Mouse (Mus musculus): ENCODE results near the gene Fbxw11. TPM values are rescaled to one million over a fixed set of nuclear protein-coding genes. Genes with fewer than 3 reads are reported as not detected.

Gene Fbxw11
- polyA plus RNA-seq, 1 experiment from 2014 or later: 95.2 TPM

DNA sequence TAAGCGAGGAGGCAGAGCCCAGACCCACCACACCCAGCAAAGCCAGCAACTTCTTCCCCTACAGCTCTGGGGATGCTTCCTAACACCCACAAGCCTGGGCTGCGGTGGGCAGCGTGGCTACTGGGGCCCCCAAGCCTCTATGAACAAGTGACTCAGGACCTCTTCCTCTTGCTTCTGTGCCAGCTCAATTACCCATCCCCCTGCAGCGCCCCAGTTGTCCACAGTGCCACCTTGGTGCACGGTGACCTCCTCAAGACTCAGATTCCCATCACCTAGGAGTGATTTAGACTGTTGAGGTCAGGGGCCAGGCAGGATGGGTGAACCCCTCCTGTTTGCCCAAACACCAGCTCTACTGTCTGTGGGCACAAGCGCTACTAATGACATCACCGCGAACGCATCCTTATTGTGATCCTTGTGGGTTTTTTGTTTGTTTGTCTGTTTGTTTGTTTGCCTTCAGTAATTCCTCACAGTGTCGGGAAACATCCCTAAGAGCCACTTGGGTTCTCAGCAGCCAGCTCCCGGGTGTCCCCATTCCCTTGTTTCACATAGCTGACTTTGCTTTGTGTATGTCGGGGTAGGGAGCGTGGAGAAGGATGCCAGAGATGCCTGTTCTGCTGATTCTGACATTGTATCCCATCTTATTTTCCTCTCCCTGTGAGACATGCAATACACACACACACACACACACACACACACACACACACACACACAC lies 19.9 kb upstream of the Fbxw11 start:
- Histone ChIP-seq H3K36me3 (ENCODE audit: insufficient read depth, low read length) (no peaks in the 10 kb centered on the region), H3K4me2 (replicated peaks; ENCODE audit: low read depth, low read length) (no peak overlapping the region), H3K4me1 (ENCODE audit: insufficient read depth, low read length) (peaks cover 9% of the 10 kb centered on the region), H3K4me3 (ENCODE audit: low read length) (no peak overlapping the region), H3K9me3 (ENCODE audit: low read length) (no peaks in the 10 kb centered on the region), H3K9ac (replicated peaks; ENCODE audit: low read length) (no peak overlapping the region), H3K27me3 (ENCODE audit: insufficient read depth, low read length) (no peaks in the 10 kb centered on the region), H3K27ac (ENCODE audit: low read length) (no peak overlapping the region)
- 81% methylated on average over 13 of the region's 13 CpGs for WGBS
- ATAC-seq (ENCODE audit: low FRiP score, low TSS enrichment): no peak

DNA sequence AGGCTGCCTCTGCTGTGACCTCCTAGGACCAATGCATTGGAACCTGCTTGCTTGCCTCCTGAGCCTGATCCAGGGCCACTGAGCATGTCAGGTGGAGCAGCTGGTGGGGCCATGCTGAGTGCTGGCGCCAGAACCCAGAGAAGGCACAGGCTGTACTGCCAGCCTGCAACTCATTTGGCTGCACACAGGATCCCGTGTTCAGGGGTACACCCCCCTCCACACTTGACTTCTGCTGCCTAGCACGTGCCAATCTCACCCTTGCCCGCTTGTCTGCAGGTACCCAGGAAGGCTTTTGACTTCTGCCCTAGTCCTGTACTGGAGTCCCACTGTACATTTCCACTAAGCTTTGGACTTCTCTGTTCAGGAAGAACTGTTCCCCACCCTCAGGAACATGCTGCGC lies 19.3 kb upstream of the Fbxw11 start:
- H3K9ac ChIP-seq (replicated peaks; ENCODE audit: low read length): no peak overlapping the region
- no peaks in the 10 kb centered on the region for H3K27me3 ChIP-seq (ENCODE audit: insufficient read depth, low read length)
- H3K4me1 ChIP-seq (ENCODE audit: insufficient read depth, low read length): peaks cover 9% of the 10 kb centered on the region
- H3K27ac ChIP-seq (ENCODE audit: low read length): no peak overlapping the region
- H3K4me3 ChIP-seq (ENCODE audit: low read length): no peak overlapping the region
- H3K4me2 ChIP-seq (replicated peaks; ENCODE audit: low read depth, low read length): no peak overlapping the region
- H3K36me3 ChIP-seq (ENCODE audit: insufficient read depth, low read length): no peaks in the 10 kb centered on the region
- ATAC-seq (ENCODE audit: low FRiP score, low TSS enrichment): no peak
- 91% methylated on average over 5 of the region's 5 CpGs for WGBS
- no peaks in the 10 kb centered on the region for H3K9me3 ChIP-seq (ENCODE audit: low read length)

DNA sequence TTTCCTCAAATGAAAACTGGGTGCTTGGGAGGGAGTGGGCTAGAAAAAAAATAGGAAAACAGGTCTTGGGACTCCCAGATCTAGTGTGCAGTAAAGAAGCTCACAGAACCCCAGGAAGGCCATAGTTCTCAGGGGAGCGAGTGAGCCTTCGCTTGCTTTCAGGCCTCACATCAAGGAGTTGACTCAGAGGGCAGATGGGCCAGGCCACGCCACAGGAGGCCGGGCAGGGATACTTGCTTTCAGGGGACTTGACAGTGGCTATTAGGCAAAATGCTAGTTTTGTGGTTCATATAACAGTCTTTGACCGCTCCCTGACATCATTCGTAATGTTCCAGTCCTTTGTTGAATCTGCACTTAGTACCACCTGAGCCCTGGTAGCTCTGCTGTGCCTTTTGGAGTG lies 18.6 kb upstream of the Fbxw11 start:
- Histone ChIP-seq H3K9ac (replicated peaks; ENCODE audit: low read length) (no peak overlapping the region), H3K36me3 (ENCODE audit: insufficient read depth, low read length) (no peaks in the 10 kb centered on the region), H3K4me2 (replicated peaks; ENCODE audit: low read depth, low read length) (no peak overlapping the region), H3K9me3 (ENCODE audit: low read length) (no peaks in the 10 kb centered on the region), H3K27me3 (ENCODE audit: insufficient read depth, low read length) (no peaks in the 10 kb centered on the region), H3K4me3 (ENCODE audit: low read length) (no peak overlapping the region), H3K4me1 (ENCODE audit: insufficient read depth, low read length) (peaks cover 9% of the 10 kb centered on the region), H3K27ac (ENCODE audit: low read length) (no peak overlapping the region)
- no peak for ATAC-seq (ENCODE audit: low FRiP score, low TSS enrichment)
- WGBS: 81% methylated on average over 6 of the region's 6 CpGs

DNA sequence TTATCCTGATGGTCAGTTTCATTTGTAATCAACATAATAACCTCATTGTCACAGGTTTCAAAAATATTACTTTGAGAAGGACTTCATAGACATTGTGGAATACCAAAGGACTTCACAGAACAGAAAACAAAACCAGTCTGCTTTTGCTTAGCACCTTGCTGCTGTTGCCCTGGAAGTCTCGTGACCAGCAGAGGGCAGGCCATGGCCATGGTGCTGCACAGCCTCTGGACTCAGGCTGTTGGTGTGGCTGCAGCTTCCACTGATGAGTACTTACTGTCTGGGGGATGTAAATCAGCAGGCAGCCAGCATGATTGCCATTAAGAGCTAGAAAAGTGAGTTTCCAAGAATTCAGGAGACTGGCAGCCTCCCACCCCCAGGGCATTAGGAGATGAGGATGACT lies 16.8 kb upstream of the Fbxw11 start:
- H3K27me3 ChIP-seq (ENCODE audit: insufficient read depth, low read length): no peaks in the 10 kb centered on the region
- ATAC-seq (ENCODE audit: low FRiP score, low TSS enrichment): no peak
- H3K9me3 ChIP-seq (ENCODE audit: low read length): no peaks in the 10 kb centered on the region
- H3K36me3 ChIP-seq (ENCODE audit: insufficient read depth, low read length): no peaks in the 10 kb centered on the region
- H3K4me1 ChIP-seq (ENCODE audit: insufficient read depth, low read length): no peaks in the 10 kb centered on the region
- no peak overlapping the region for H3K9ac ChIP-seq (replicated peaks; ENCODE audit: low read length)
- no peak overlapping the region for H3K27ac ChIP-seq (ENCODE audit: low read length)
- no peak overlapping the region for H3K4me2 ChIP-seq (replicated peaks; ENCODE audit: low read depth, low read length)
- 43% methylated on average over 1 of the region's 1 CpGs for WGBS
- no peak overlapping the region for H3K4me3 ChIP-seq (ENCODE audit: low read length)

DNA sequence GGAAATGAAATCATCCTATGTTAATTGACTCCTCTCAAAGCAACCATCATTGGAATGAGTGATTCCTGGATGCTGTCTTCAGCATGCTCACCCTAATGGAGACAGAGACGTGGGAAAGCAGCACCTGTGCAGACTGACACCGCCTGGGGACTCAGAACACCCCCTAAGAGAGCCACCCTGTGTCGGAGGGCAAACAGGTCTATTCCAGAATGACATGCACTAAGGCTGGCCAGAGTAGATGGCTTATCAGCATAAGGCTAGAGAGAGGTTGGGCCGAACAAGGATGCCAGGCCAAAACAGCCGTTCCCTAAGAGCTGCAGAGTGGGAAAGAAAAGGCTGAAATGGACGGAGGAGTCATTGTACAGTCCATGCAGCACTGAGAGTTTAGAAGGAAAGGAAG lies 16.4 kb upstream of the Fbxw11 start:
- H3K9ac ChIP-seq (replicated peaks; ENCODE audit: low read length): no peak overlapping the region
- no peak for ATAC-seq (ENCODE audit: low FRiP score, low TSS enrichment)
- no peak overlapping the region for H3K27ac ChIP-seq (ENCODE audit: low read length)
- no peaks in the 10 kb centered on the region for H3K9me3 ChIP-seq (ENCODE audit: low read length)
- no peak overlapping the region for H3K4me3 ChIP-seq (ENCODE audit: low read length)
- no peak overlapping the region for H3K4me2 ChIP-seq (replicated peaks; ENCODE audit: low read depth, low read length)
- H3K36me3 ChIP-seq (ENCODE audit: insufficient read depth, low read length): no peaks in the 10 kb centered on the region
- H3K27me3 ChIP-seq (ENCODE audit: insufficient read depth, low read length): no peaks in the 10 kb centered on the region
- H3K4me1 ChIP-seq (ENCODE audit: insufficient read depth, low read length): no peaks in the 10 kb centered on the region
- 79% methylated on average over 6 of the region's 6 CpGs for WGBS

DNA sequence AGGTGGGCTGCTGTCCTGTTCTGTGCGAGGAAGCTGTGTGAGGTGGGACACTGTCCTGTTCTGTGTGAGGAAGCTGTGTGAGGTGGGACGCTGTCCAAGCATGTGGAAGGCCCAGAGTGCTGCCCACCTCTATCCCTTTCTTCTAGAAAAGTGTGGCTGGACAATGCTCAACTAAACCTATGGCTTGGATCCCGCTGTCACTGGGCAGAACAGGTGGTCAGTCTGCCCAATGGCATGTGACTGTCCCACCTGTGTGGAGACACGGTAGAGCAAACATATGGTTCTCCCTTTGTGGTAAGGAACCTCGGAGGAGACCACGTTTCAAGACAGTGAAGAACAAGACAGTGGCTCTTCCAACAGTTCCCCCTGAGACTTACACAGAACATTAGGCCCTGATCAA lies 14.6 kb upstream of the Fbxw11 start:
- Histone ChIP-seq H3K27ac (ENCODE audit: low read length) (no peak overlapping the region), H3K4me2 (replicated peaks; ENCODE audit: low read depth, low read length) (no peak overlapping the region), H3K9ac (replicated peaks; ENCODE audit: low read length) (no peak overlapping the region), H3K36me3 (ENCODE audit: insufficient read depth, low read length) (no peaks in the 10 kb centered on the region), H3K4me1 (ENCODE audit: insufficient read depth, low read length) (no peaks in the 10 kb centered on the region), H3K9me3 (ENCODE audit: low read length) (no peaks in the 10 kb centered on the region), H3K4me3 (ENCODE audit: low read length) (no peak overlapping the region), H3K27me3 (ENCODE audit: insufficient read depth, low read length) (no peaks in the 10 kb centered on the region)
- no peak for ATAC-seq (ENCODE audit: low FRiP score, low TSS enrichment)
- WGBS: 84% methylated on average over 6 of the region's 6 CpGs

DNA sequence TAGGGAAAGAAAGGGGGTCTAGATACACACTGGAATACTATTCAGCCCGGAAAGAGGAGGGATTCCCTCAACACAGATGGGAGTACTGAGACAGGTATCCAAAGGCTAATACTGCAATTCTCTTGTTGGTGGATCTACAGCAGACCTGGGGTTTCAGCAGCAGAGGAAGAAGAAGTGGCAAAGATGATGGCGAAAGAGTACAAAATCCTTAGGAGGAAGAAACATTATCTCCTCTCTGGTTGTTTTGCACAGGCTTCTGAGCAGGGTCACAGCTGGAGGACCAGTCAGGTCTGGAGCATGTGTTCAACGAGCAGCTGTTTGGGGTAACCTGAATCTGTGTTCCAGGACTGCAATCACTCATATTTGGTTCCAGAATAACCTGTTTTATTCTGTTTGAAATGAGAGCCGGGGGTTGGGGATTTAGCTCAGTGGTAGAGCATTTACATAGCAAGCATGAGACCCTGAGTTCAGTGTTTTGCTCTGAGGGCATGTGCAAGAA lies 12.8 kb upstream of the Fbxw11 start:
- no peaks in the 10 kb centered on the region for H3K4me1 ChIP-seq (ENCODE audit: insufficient read depth, low read length)
- H3K36me3 ChIP-seq (ENCODE audit: insufficient read depth, low read length): no peaks in the 10 kb centered on the region
- H3K4me3 ChIP-seq (ENCODE audit: low read length): no peak overlapping the region
- no peak overlapping the region for H3K4me2 ChIP-seq (replicated peaks; ENCODE audit: low read depth, low read length)
- no peak for ATAC-seq (ENCODE audit: low FRiP score, low TSS enrichment)
- no peaks in the 10 kb centered on the region for H3K9me3 ChIP-seq (ENCODE audit: low read length)
- WGBS: 70% methylated on average over 4 of the region's 4 CpGs
- no peaks in the 10 kb centered on the region for H3K27me3 ChIP-seq (ENCODE audit: insufficient read depth, low read length)
- no peak overlapping the region for H3K27ac ChIP-seq (ENCODE audit: low read length)
- H3K9ac ChIP-seq (replicated peaks; ENCODE audit: low read length): no peak overlapping the region

DNA sequence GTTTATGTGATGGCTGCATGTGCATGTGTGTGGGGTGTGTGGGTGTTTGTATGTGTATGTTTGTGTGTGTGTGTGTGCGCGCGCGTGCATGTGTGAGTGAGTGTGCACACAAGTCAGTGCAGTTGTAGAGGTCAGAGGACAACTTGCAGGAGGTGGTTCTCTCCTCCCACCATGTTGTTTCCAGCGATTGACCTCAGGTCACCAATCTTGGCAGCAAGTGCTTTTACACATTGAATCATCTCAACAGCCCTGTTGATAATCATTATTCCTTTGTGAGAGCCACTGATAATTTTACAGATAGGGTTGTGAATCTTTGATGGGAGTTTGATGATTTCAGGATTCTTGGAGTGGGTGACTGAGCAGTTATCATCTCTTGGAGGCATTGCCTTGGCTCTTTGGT lies 9.9 kb upstream of the Fbxw11 start:
- H3K27ac ChIP-seq (ENCODE audit: low read length): no peak overlapping the region
- H3K4me1 ChIP-seq (ENCODE audit: insufficient read depth, low read length): no peaks in the 10 kb centered on the region
- H3K9me3 ChIP-seq (ENCODE audit: low read length): no peaks in the 10 kb centered on the region
- no peak overlapping the region for H3K4me2 ChIP-seq (replicated peaks; ENCODE audit: low read depth, low read length)
- no peak overlapping the region for H3K4me3 ChIP-seq (ENCODE audit: low read length)
- no peak overlapping the region for H3K9ac ChIP-seq (replicated peaks; ENCODE audit: low read length)
- no peak for ATAC-seq (ENCODE audit: low FRiP score, low TSS enrichment)
- H3K36me3 ChIP-seq (ENCODE audit: insufficient read depth, low read length): no peaks in the 10 kb centered on the region
- WGBS: 95% methylated on average over 5 of the region's 5 CpGs
- no peaks in the 10 kb centered on the region for H3K27me3 ChIP-seq (ENCODE audit: insufficient read depth, low read length)

DNA sequence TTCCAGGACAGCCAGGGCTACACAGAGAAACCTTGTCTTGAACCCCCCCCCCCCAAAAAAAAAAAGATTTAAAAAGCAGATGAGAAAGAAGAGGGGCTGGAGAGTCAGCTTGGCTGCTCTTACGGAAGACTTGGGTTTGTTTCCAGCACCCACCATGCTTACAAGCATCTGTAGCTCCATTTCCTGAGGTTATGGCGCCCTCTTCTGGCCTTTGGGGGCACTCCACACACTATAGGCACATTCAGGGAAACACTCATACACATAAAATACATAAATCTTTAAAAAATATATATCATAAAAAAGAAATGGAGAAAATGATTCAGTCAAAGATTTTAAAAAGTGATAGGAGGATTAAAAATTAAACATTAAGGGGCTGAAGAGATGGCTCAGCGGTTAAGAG lies 9.0 kb upstream of the Fbxw11 start:
- Histone ChIP-seq H3K4me3 (ENCODE audit: low read length) (no peak overlapping the region), H3K9ac (replicated peaks; ENCODE audit: low read length) (no peak overlapping the region), H3K27ac (ENCODE audit: low read length) (no peak overlapping the region), H3K27me3 (ENCODE audit: insufficient read depth, low read length) (no peaks in the 10 kb centered on the region), H3K36me3 (ENCODE audit: insufficient read depth, low read length) (no peaks in the 10 kb centered on the region), H3K4me1 (ENCODE audit: insufficient read depth, low read length) (no peaks in the 10 kb centered on the region), H3K4me2 (replicated peaks; ENCODE audit: low read depth, low read length) (no peak overlapping the region), H3K9me3 (ENCODE audit: low read length) (no peaks in the 10 kb centered on the region)
- no peak for ATAC-seq (ENCODE audit: low FRiP score, low TSS enrichment)
- 75% methylated on average over 3 of the region's 3 CpGs for WGBS

DNA sequence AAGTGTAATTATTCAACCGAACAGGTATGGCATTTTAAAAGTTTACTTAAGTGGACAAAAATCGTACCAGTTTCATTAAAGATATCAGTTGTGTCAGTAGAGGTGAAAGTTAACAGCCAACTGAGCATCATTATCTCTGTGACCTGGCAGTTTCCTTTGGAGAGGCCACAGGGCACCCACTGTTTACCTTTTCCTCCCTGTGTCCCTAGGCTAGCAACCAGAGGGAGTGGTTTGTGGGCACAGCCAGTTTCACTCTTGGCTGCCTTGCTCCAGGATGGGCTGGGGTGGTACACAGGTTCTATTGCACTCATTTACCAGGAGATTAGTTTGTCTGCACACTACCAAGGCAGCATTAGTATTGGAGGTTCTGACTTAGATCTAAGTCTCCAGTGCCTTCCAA lies 8.4 kb upstream of the Fbxw11 start:
- H3K27me3 ChIP-seq (ENCODE audit: insufficient read depth, low read length): no peaks in the 10 kb centered on the region
- H3K4me2 ChIP-seq (replicated peaks; ENCODE audit: low read depth, low read length): no peak overlapping the region
- H3K27ac ChIP-seq (ENCODE audit: low read length): no peak overlapping the region
- no peak for ATAC-seq (ENCODE audit: low FRiP score, low TSS enrichment)
- H3K9ac ChIP-seq (replicated peaks; ENCODE audit: low read length): no peak overlapping the region
- no peak overlapping the region for H3K4me3 ChIP-seq (ENCODE audit: low read length)
- WGBS: 73% methylated on average over 2 of the region's 2 CpGs
- no peaks in the 10 kb centered on the region for H3K9me3 ChIP-seq (ENCODE audit: low read length)
- H3K36me3 ChIP-seq (ENCODE audit: insufficient read depth, low read length): no peaks in the 10 kb centered on the region
- no peaks in the 10 kb centered on the region for H3K4me1 ChIP-seq (ENCODE audit: insufficient read depth, low read length)

Data from kidney, embryonic 16.5 days (tissue).